Mouse (Mus musculus) forebrain, embryonic 11.5 days (tissue): ENCODE measurements around the gene Dbil5. TPM values are rescaled to one million over a fixed set of nuclear protein-coding genes. Genes with fewer than 3 reads are reported as not detected.

Experiments used
- ATAC-seq: fragments of 200-750 bp; cut with Nextera tagmentation; replicated peaks from 2 replicates; pipeline ENCODE4 v1.8.0; 2017; ENCODE audit warnings: moderate TSS enrichment; ENCODE audit not compliant: low FRiP score
- DNase-seq: peaks from one replicate; pipeline ENCODE4 v3.0.0-alpha.2; 2017; ENCODE audit warnings: low spot score
- H3K27ac ChIP-seq: fragments of 300-500 bp; sonication (generic); 2 replicates; pipeline ENCODE4 v1.5.1; 2014; ENCODE audit warnings: low read depth, low read length
- H3K27me3 ChIP-seq: fragments of 300-500 bp; sonication (generic); 2 replicates; pipeline ENCODE4 v1.6.1; 2014; ENCODE audit warnings: mild to moderate bottlenecking, low read length, mixed read lengths; ENCODE audit not compliant: control insufficient read depth, insufficient read depth
- H3K36me3 ChIP-seq: fragments of 300-500 bp; sonication (generic); 2 replicates; pipeline ENCODE4 v1.6.1; 2014; ENCODE audit warnings: mild to moderate bottlenecking, low read length, moderate library complexity, mixed read lengths; ENCODE audit not compliant: control insufficient read depth, insufficient read depth
- H3K4me1 ChIP-seq: fragments of 300-500 bp; sonication (generic); replicated peaks from 2 replicates; pipeline ENCODE4 v1.6.1; 2014; ENCODE audit warnings: low read length, mixed read lengths; ENCODE audit not compliant: control insufficient read depth, insufficient read depth
- H3K4me2 ChIP-seq: fragments of 300-500 bp; sonication (generic); 2 replicates; pipeline ENCODE4 v1.6.1; 2014; ENCODE audit warnings: low read depth, mild to moderate bottlenecking, low read length, moderate library complexity, mixed read lengths; ENCODE audit not compliant: severe bottlenecking
- H3K4me3 ChIP-seq: fragments of 300-500 bp; sonication (generic); 2 replicates; pipeline ENCODE4 v1.5.1; 2014; ENCODE audit warnings: low read depth, low read length
- H3K9ac ChIP-seq: fragments of 300-500 bp; sonication (generic); 2 replicates; pipeline ENCODE4 v1.6.1; 2014; ENCODE audit warnings: low read length
- H3K9me3 ChIP-seq: fragments of 300-500 bp; sonication (generic); 2 replicates; pipeline ENCODE4 v1.6.1; 2016; ENCODE audit warnings: low read length, mixed read lengths; ENCODE audit not compliant: control insufficient read depth
- WGBS: fragments of 180-500 bp; shearing (Covaris S2); extraction: QIAGEN DNeasy Blood & Tissue Kit; methylation state at CpG from one replicate; pipeline ENCODE4 v1.1.7; 2014; 5-methylcytosine and 5-hydroxymethylcytosine counted together
- polyA plus RNA-seq: library from polyadenylated mRNA; unstranded; fragments of >200 nt; fragmentation: Nextera tagmentation; extraction: Ambion mirVana; gene quantifications from 2 replicates; pipeline ENCODE4 v1.2.1, GENCODE M21; 2014

The Dbil5 gene
- polyA plus RNA-seq, 1 experiment from 2014 or later: 0.48 TPM

DNA sequence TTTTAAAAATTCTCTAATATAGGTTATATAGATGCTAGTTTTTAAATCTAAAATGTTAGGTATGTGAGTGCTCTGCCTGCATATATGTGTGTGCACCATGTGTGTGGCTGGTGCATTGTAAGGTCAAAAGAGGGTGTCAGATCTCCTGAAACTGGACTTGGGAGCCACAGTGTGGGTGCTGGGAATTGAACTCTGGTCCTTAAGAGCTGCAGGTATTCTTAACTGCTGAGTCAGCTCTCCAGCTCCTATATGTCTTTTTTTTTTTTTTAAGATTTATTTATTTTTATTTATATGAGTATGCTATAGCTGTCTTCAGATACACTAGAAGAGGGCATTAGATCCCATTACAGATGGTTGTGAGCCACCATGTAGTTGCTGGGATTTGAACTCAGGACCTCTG lies 29.0 kb downstream of the Dbil5 start:
- H3K27me3 ChIP-seq: no peaks in the 10 kb centered on the region
- DNase-seq: no peak
- H3K4me3 ChIP-seq: no peak overlapping the region
- no peak overlapping the region for H3K27ac ChIP-seq
- H3K4me2 ChIP-seq: no peak overlapping the region
- no peak for ATAC-seq
- no peak overlapping the region for H3K9ac ChIP-seq
- no peaks in the 10 kb centered on the region for H3K36me3 ChIP-seq
- H3K9me3 ChIP-seq: no peaks in the 10 kb centered on the region
- peaks cover 3% of the 10 kb centered on the region for H3K4me1 ChIP-seq

DNA sequence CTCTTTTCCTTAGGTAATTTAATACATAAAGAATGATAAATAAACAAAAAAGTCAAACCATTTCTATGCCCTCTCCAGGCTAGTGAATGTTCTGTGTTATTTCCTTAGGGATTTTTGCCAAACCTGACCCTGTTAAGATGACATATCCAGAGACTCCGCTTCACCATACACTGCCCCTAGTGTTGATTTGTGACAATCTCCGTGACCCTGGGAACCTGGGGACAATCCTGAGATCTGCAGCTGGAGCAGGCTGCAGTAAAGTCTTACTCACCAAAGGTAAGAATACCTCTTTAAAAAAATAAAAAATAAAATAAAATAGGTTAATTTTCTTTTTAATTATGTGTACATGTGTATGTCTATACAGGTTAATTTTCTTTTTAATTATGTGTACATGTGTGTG lies 29.8 kb downstream of the Dbil5 start:
- Histone ChIP-seq H3K27ac (no peak overlapping the region), H3K9ac (no peak overlapping the region), H3K4me2 (no peak overlapping the region), H3K4me3 (no peak overlapping the region), H3K9me3 (no peaks in the 10 kb centered on the region), H3K4me1 (peaks cover 3% of the 10 kb centered on the region), H3K36me3 (no peaks in the 10 kb centered on the region), H3K27me3 (no peaks in the 10 kb centered on the region)
- ATAC-seq (no peak), DNase-seq (no peak)
- 61% methylated on average over 2 of the region's 2 CpGs for WGBS

DNA sequence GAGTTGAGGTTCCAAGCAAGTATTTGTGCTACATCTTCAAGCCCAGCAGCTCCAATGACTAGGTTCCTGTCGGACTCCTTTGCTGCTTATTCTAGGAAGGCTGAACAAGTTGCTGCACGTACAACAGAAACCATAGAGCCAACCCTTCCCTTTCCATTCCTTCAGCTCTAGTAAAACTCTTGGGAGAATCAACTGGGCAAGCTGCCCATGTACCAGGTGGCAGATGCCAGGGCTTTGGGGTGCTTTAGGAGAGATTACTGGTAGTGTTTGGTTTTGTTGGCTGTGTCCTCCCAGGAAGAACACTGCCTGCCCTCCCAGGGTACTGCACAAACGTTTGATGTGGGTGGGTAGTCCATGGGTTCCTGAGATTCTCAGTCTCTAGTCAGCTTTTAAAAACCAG lies 34.6 kb downstream of the Dbil5 start:
- Histone ChIP-seq H3K36me3 (no peaks in the 10 kb centered on the region), H3K27me3 (no peaks in the 10 kb centered on the region), H3K4me2 (no peak overlapping the region), H3K9me3 (no peaks in the 10 kb centered on the region), H3K9ac (no peak overlapping the region), H3K4me1 (peaks cover 5% of the 10 kb centered on the region; the same call in 1 of the 2 replicates), H3K4me3 (no peak overlapping the region), H3K27ac (no peak overlapping the region)
- DNase-seq (peak; percentile 45), ATAC-seq (no peak)
- WGBS: 71% methylated on average over 3 of the region's 3 CpGs

DNA sequence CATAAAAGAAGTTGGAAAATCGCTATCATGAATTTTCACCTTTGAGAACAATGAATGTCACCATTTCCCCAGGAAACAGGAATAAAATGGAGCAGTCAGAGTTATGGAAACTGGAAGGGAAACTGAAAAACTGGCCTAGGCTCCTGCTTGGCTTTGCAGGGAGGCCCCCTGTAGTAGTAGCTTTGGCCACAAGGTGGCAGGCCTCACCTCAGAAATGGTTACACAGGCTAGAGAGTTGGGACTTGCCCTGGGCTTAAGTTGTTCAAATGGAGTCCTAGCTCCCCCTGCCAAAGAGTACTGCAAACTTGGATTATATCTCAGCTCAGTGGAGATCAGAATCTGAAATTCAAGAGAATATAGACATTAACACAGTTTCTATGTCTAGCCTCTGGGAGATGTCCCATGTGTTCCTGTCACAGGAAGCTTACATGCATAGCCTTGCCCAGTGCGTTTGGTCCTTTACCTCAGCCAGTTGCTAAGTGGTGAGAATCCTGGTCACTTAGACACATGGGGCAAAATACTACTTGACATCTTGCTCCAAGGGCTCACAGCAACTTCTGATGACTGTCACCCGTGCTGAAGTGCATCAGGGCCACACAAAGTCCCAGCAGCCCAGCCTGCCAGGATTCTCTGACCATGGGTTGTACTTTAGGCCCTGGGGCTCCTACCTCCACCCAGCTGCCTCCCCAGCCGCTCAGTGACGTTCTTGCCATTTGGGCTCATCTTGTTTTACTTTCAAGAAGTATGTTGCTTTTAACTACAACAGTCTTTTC lies 35.9 kb downstream of the Dbil5 start:
- Histone ChIP-seq H3K27ac (0 out of 2 replicates have a peak overlapping the region, but pooled peaks have one; percentile 7), H3K9me3 (no peaks in the 10 kb centered on the region), H3K9ac (no peak overlapping the region), H3K27me3 (no peaks in the 10 kb centered on the region), H3K36me3 (no peaks in the 10 kb centered on the region; the same call in 1 of the 2 replicates), H3K4me3 (no peak overlapping the region), H3K4me1 (peaks cover 5% of the 10 kb centered on the region; the same call in 1 of the 2 replicates), H3K4me2 (no peak overlapping the region)
- WGBS: 53% methylated on average over 5 of the region's 5 CpGs
- DNase-seq (peak; percentile 90), ATAC-seq (peak; percentile 85)

DNA sequence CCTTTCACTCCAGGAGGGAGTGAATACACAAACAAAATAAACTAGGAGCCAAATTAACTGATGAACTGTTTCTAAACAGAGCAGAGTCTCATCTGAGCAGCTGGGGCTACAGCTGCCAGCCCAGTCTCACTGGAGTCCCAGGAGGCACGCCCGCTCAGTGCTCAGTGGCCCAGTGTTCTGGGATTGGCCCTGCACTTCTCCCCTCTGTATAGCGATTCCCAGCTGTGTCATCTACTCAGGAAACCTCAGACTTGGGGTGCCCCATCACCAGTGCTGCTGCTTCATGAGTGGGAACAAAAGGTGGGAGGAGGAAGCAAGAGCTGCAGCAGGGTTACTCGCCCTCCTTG lies 36.5 kb downstream of the Dbil5 start:
- Histone ChIP-seq H3K36me3 (no peaks in the 10 kb centered on the region; the same call in 1 of the 2 replicates), H3K4me3 (no peak overlapping the region), H3K27me3 (no peaks in the 10 kb centered on the region), H3K9me3 (no peaks in the 10 kb centered on the region), H3K9ac (no peak overlapping the region), H3K4me1 (peaks cover 5% of the 10 kb centered on the region; the same call in 1 of the 2 replicates), H3K4me2 (no peak overlapping the region), H3K27ac (peak overlapping the region; percentile 7; the same call in 1 of the 2 replicates)
- DNase-seq: no peak
- no peak for ATAC-seq
- WGBS: 76% methylated on average over 4 of the region's 4 CpGs

DNA sequence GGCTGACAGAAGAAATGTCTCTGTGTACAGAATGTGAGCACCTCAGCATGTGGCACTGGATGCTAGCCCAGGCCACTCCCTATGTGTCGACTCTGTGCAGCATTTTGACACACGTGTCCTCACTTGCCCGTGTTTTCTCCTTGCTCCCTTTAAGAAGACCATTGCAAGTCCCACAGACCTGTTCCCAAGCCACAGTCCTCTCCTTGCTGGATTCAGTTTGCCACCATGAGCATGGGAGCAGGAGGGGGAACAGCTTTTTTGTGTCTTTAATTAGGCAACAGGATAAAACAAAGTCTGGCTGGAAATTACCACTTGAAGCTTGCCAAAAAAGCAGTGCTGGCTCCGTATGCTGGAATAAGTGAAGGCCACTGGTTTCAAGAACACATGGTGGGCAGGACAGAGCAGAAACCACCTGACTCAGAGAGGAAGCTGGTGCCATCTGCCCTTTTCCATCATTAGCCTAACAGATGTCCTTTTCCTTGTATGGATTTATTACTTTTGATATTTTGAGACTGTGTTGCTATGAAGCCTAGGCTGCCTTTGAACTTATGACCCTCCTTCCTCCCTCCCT lies 38.1 kb downstream of the Dbil5 start:
- peaks cover 11% of the 10 kb centered on the region for H3K4me1 ChIP-seq
- no peak overlapping the region for H3K9ac ChIP-seq
- no peaks in the 10 kb centered on the region for H3K27me3 ChIP-seq
- no peak for DNase-seq
- no peaks in the 10 kb centered on the region for H3K9me3 ChIP-seq
- no peak overlapping the region for H3K4me2 ChIP-seq
- no peak overlapping the region for H3K4me3 ChIP-seq
- H3K36me3 ChIP-seq: no peaks in the 10 kb centered on the region; the same call in 1 of the 2 replicates
- 72% methylated on average over 4 of the region's 4 CpGs for WGBS
- no peak for ATAC-seq
- H3K27ac ChIP-seq: no peak overlapping the region

DNA sequence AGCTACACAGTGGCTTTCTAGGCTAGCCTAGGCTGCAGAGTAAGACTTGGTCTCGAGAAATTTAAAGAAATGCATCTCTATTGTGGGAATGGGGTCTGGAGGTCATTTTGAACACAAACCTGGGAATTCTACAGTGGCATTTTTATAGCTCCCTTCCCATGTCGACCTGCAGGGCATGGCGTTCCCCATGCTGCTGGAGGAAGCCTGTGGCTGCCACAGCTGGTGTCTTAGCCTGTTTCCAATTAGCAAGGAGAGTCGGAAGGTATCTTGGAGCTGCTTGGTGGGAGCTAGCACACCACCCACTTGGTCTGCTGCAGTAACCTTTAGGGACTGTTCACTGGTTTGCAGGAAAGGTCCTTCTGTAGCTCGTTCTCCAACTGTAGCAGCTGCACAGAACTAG lies 38.7 kb downstream of the Dbil5 start:
- 68% methylated on average over 5 of the region's 5 CpGs for WGBS
- 0 out of 2 replicates have a peak overlapping the region, but pooled peaks have one; percentile 6 for H3K27ac ChIP-seq
- DNase-seq (no peak), ATAC-seq (no peak)
- H3K9ac ChIP-seq: no peak overlapping the region
- no peak overlapping the region for H3K4me3 ChIP-seq
- H3K4me2 ChIP-seq: no peak overlapping the region
- no peaks in the 10 kb centered on the region; the same call in 1 of the 2 replicates for H3K36me3 ChIP-seq
- peaks cover 16% of the 10 kb centered on the region for H3K4me1 ChIP-seq
- no peaks in the 10 kb centered on the region for H3K9me3 ChIP-seq
- H3K27me3 ChIP-seq: no peaks in the 10 kb centered on the region

DNA sequence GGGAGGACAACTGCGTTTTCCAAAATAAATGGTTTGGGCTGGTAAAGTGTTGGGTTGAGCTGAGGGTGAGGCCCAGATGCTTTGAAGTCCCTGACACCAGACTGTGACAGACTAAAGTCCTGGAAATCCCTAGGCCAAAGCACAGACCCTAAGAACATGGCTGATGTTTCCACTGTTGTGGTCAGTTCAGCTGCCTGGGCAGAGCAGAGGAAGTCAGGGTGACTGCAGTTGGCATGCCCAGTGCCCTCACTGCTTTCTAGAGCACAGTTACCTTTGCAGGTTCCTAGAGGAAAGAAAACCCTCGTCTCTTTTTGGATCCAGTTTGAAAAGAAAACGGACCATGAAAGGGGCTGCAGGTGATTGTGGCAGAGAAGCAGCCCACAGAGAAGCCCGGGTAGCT lies 40.0 kb downstream of the Dbil5 start:
- Histone ChIP-seq H3K27ac (no peak overlapping the region), H3K27me3 (no peaks in the 10 kb centered on the region), H3K4me2 (no peak overlapping the region), H3K9me3 (no peaks in the 10 kb centered on the region), H3K4me3 (no peak overlapping the region), H3K36me3 (no peaks in the 10 kb centered on the region; the same call in 1 of the 2 replicates), H3K4me1 (peaks cover 26% of the 10 kb centered on the region), H3K9ac (no peak overlapping the region)
- 80% methylated on average over 4 of the region's 4 CpGs for WGBS
- DNase-seq (no peak), ATAC-seq (no peak)

DNA sequence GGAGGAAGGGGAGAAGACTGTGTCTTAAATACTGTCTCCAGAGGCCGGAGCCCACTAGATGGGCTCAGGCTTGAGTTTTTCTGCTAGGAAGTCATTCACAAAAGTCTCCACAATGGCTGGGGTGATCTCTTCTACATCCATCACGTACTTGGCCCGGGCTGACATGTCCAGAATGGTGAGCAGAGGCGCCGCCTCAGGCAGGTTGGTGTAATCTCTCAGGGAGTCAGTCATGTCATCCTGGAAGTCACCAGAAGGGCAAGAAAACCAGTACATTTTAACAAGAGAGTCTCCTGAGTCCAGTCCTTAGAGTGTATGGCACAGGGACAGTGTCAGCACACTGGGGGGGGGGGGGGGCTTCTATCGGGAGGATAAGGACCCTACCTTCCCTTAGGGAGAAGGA lies 41.1 kb downstream of the Dbil5 start:
- Histone ChIP-seq H3K27ac (no peak overlapping the region), H3K4me1 (peaks cover 36% of the 10 kb centered on the region), H3K36me3 (no peaks in the 10 kb centered on the region; the same call in 1 of the 2 replicates), H3K9ac (no peak overlapping the region), H3K9me3 (no peaks in the 10 kb centered on the region), H3K27me3 (no peaks in the 10 kb centered on the region), H3K4me2 (no peak overlapping the region), H3K4me3 (no peak overlapping the region)
- 88% methylated on average over 6 of the region's 6 CpGs for WGBS
- DNase-seq: no peak
- ATAC-seq: no peak
